Mouse (Mus musculus) heart, embryonic 11.5 days (tissue): Measurements from ENCODE around the gene Dock4. TPM values are rescaled to one million over a fixed set of nuclear protein-coding genes. Genes with fewer than 3 reads are reported as not detected.

Experiments used
- ATAC-seq: fragments of 200-750 bp; cut with Nextera tagmentation; replicated peaks from 2 replicates; pipeline ENCODE4 v1.8.0; 2017; ENCODE audit warnings: moderate library complexity; ENCODE audit not compliant: insufficient number of reproducible peaks, low FRiP score, low TSS enrichment
- H3K27ac ChIP-seq: fragments of 300-500 bp; sonication (generic); 2 replicates; pipeline ENCODE4 v1.5.1; 2014; ENCODE audit warnings: mild to moderate bottlenecking, low read depth, low read length
- H3K27me3 ChIP-seq: fragments of 300-500 bp; sonication (generic); 2 replicates; pipeline ENCODE4 v1.6.1; 2014; ENCODE audit warnings: mild to moderate bottlenecking, low read length, mixed read lengths; ENCODE audit not compliant: control insufficient read depth, insufficient read depth
- H3K36me3 ChIP-seq: fragments of 300-500 bp; sonication (generic); 2 replicates; pipeline ENCODE4 v1.6.1; 2014; ENCODE audit warnings: mild to moderate bottlenecking, low read length, moderate library complexity, mixed read lengths; ENCODE audit not compliant: control insufficient read depth, insufficient read depth
- H3K4me1 ChIP-seq: fragments of 300-500 bp; sonication (generic); 2 replicates; pipeline ENCODE4 v1.6.1; 2014; ENCODE audit warnings: low read length; ENCODE audit not compliant: control insufficient read depth, insufficient read depth
- H3K4me2 ChIP-seq: fragments of 300-500 bp; sonication (generic); 2 replicates; pipeline ENCODE4 v1.6.1; 2014; ENCODE audit warnings: mild to moderate bottlenecking, moderate library complexity
- H3K4me3 ChIP-seq: fragments of 300-500 bp; sonication (generic); 2 replicates; pipeline ENCODE4 v1.5.1; 2014; ENCODE audit warnings: low read depth, low read length
- H3K9ac ChIP-seq: fragments of 300-500 bp; sonication (generic); 2 replicates; pipeline ENCODE4 v1.6.1; 2014; ENCODE audit warnings: mild to moderate bottlenecking, low read depth, low read length, moderate library complexity
- H3K9me3 ChIP-seq: fragments of 300-500 bp; sonication (generic); replicated peaks from 2 replicates; pipeline ENCODE4 v1.6.1; 2016; ENCODE audit warnings: low read length; ENCODE audit not compliant: control insufficient read depth
- WGBS: fragments of 180-500 bp; shearing (Covaris S2); extraction: QIAGEN DNeasy Blood & Tissue Kit; methylation state at CpG from one replicate; pipeline ENCODE4 v1.1.7; 2014; ENCODE audit not compliant: insufficient replicate concordance; 5-methylcytosine and 5-hydroxymethylcytosine counted together
- polyA plus RNA-seq: library from polyadenylated mRNA; unstranded; fragments of >200 nt; fragmentation: Nextera tagmentation; extraction: Ambion mirVana; gene quantifications from 2 replicates; pipeline ENCODE4 v1.2.1, GENCODE M21; 2014

Gene Dock4
- polyA plus RNA-seq, 1 experiment from 2014 or later: 8.1 TPM

GRCm38 (mm10) chr12:40511643-40512369, 66.1 kb downstream of the Dock4 start:
- Histone ChIP-seq H3K4me1 (peaks cover 14% of the 10 kb centered on the region; the same call in 1 of the 2 replicates), H3K36me3 (no peaks in the 10 kb centered on the region), H3K4me3 (no peak overlapping the region), H3K9ac (no peak overlapping the region), H3K4me2 (no peak overlapping the region), H3K27me3 (no peaks in the 10 kb centered on the region), H3K27ac (no peak overlapping the region), H3K9me3 (no peaks in the 10 kb centered on the region)
- WGBS: 35% methylated on average over 8 of the region's 8 CpGs
- no peak for ATAC-seq

GRCm38 (mm10) chr12:40512370-40512693, 66.6 kb downstream of the Dock4 start:
- Histone ChIP-seq H3K9ac (no peak overlapping the region), H3K4me1 (peaks cover 14% of the 10 kb centered on the region; the same call in 1 of the 2 replicates), H3K9me3 (no peaks in the 10 kb centered on the region), H3K36me3 (no peaks in the 10 kb centered on the region), H3K4me3 (no peak overlapping the region), H3K27ac (no peak overlapping the region), H3K4me2 (no peak overlapping the region), H3K27me3 (no peaks in the 10 kb centered on the region)
- 89% methylated on average over 2 of the region's 2 CpGs for WGBS
- no peak for ATAC-seq

- Histone ChIP-seq H3K9me3 (no peaks in the 10 kb centered on the region), H3K27me3 (no peaks in the 10 kb centered on the region), H3K4me3 (no peak overlapping the region), H3K9ac (no peak overlapping the region), H3K36me3 (no peaks in the 10 kb centered on the region), H3K4me2 (no peak overlapping the region), H3K4me1 (peaks cover 14% of the 10 kb centered on the region; the same call in 1 of the 2 replicates), H3K27ac (no peak overlapping the region)
- no peak for ATAC-seq
- WGBS: 81% methylated on average over 7 of the region's 7 CpGs
Observed at GRCm38 (mm10) chr12:40512994-40513393, 67.2 kb downstream of the Dock4 start.

GRCm38 (mm10) chr12:40514021-40514420, 68.3 kb downstream of the Dock4 start:
- no peak for ATAC-seq
- H3K4me3 ChIP-seq: no peak overlapping the region
- no peak overlapping the region for H3K27ac ChIP-seq
- no peaks in the 10 kb centered on the region for H3K9me3 ChIP-seq
- H3K27me3 ChIP-seq: no peaks in the 10 kb centered on the region
- H3K9ac ChIP-seq: no peak overlapping the region
- H3K4me1 ChIP-seq: peaks cover 11% of the 10 kb centered on the region; the same call in 1 of the 2 replicates
- 82% methylated on average over 6 of the region's 6 CpGs for WGBS
- H3K4me2 ChIP-seq: no peak overlapping the region
- H3K36me3 ChIP-seq: no peaks in the 10 kb centered on the region

GRCm38 (mm10) chr12:40522468-40522867, 76.7 kb downstream of the Dock4 start:
- Histone ChIP-seq H3K4me2 (no peak overlapping the region), H3K9ac (no peak overlapping the region), H3K27ac (no peak overlapping the region), H3K9me3 (no peaks in the 10 kb centered on the region), H3K27me3 (no peaks in the 10 kb centered on the region), H3K36me3 (no peaks in the 10 kb centered on the region), H3K4me3 (no peak overlapping the region), H3K4me1 (no peaks in the 10 kb centered on the region)
- no peak for ATAC-seq
- WGBS: 84% methylated on average over 4 of the region's 4 CpGs

- Histone ChIP-seq H3K27ac (no peak overlapping the region), H3K9me3 (no peaks in the 10 kb centered on the region), H3K4me1 (no peaks in the 10 kb centered on the region), H3K27me3 (no peaks in the 10 kb centered on the region), H3K36me3 (no peaks in the 10 kb centered on the region), H3K4me3 (no peak overlapping the region), H3K4me2 (no peak overlapping the region), H3K9ac (no peak overlapping the region)
- ATAC-seq: no peak
- 89% methylated on average over 4 of the region's 4 CpGs for WGBS
Observed at GRCm38 (mm10) chr12:40523020-40523419, 77.3 kb downstream of the Dock4 start.

- WGBS: 81% methylated on average over 3 of the region's 3 CpGs
- H3K36me3 ChIP-seq: no peaks in the 10 kb centered on the region
- no peak for ATAC-seq
- no peak overlapping the region for H3K4me3 ChIP-seq
- no peaks in the 10 kb centered on the region for H3K9me3 ChIP-seq
- H3K27ac ChIP-seq: no peak overlapping the region
- no peak overlapping the region for H3K9ac ChIP-seq
- H3K27me3 ChIP-seq: no peaks in the 10 kb centered on the region
- H3K4me1 ChIP-seq: no peaks in the 10 kb centered on the region
- no peak overlapping the region for H3K4me2 ChIP-seq
Observed at GRCm38 (mm10) chr12:40525045-40525444, 79.3 kb downstream of the Dock4 start.

- no peaks in the 10 kb centered on the region for H3K9me3 ChIP-seq
- 0 out of 2 replicates have a peak, but pooled peaks cover 2% of the 10 kb centered on the region for H3K4me1 ChIP-seq
- no peak overlapping the region for H3K4me3 ChIP-seq
- ATAC-seq: no peak
- WGBS: 73% methylated on average over 9 of the region's 9 CpGs
- H3K27me3 ChIP-seq: no peaks in the 10 kb centered on the region
- no peak overlapping the region for H3K27ac ChIP-seq
- no peak overlapping the region for H3K9ac ChIP-seq
- H3K4me2 ChIP-seq: no peak overlapping the region
- no peaks in the 10 kb centered on the region for H3K36me3 ChIP-seq
Observed at GRCm38 (mm10) chr12:40535655-40536618, 90.2 kb downstream of the Dock4 start.
